Mouse (Mus musculus) spleen, adult 2 months (tissue): ENCODE results near the gene Rab28. TPM values are rescaled to one million over a fixed set of nuclear protein-coding genes. Genes with fewer than 3 reads are reported as not detected.

Experiments used
- DNase-seq, 2 experiments: peaks; one replicate each; pipeline versions ENCODE4 v3.0.0 to v3.0.0-alpha.2; 2012 to 2021; ENCODE audit warnings: low spot score in 2 of 2, low read depth in 1 of 2
- H3K27ac ChIP-seq: fragments of 200-500 bp; 2 replicates; pipeline ENCODE4 v1.5.1; 2012; ENCODE audit warnings: low read length, inconsistent platforms; ENCODE audit not compliant: insufficient read depth
- H3K27me3 ChIP-seq: fragments of 200-500 bp; 2 replicates; pipeline ENCODE4 v1.6.1; 2012; ENCODE audit warnings: mild to moderate bottlenecking, moderate library complexity, low read length, inconsistent platforms; ENCODE audit not compliant: control insufficient read depth, insufficient read depth
- H3K36me3 ChIP-seq: fragments of 200-500 bp; 2 replicates; pipeline ENCODE4 v1.6.1; 2012; ENCODE audit warnings: mild to moderate bottlenecking, low read length, inconsistent platforms; ENCODE audit not compliant: control insufficient read depth, insufficient read depth
- H3K4me1 ChIP-seq: fragments of 200-500 bp; 2 replicates; pipeline ENCODE4 v1.6.1; 2011; ENCODE audit warnings: inconsistent platforms; ENCODE audit not compliant: control insufficient read depth, insufficient read depth, insufficient read length
- H3K4me3 ChIP-seq: fragments of 200-500 bp; 2 replicates; pipeline ENCODE4 v1.5.1; 2011; ENCODE audit warnings: mild to moderate bottlenecking, inconsistent platforms; ENCODE audit not compliant: insufficient read depth, insufficient read length; ENCODE audit errors: extremely low read depth
- CTCF ChIP-seq: fragments of 200-500 bp; IDR thresholded peaks from 2 replicates; pipeline ENCODE4 v1.5.1; 2011; ENCODE audit warnings: mild to moderate bottlenecking, inconsistent platforms; ENCODE audit not compliant: insufficient read depth, insufficient read length, insufficient replicate concordance; ENCODE audit errors: extremely low read depth
- POLR2A ChIP-seq: fragments of 200-500 bp; IDR thresholded peaks from 2 replicates; pipeline ENCODE4 v1.6.1; 2011; ENCODE audit warnings: low read depth, low read length, inconsistent platforms
- WGBS: fragments of 180-500 bp; shearing (Covaris S2); methylation state at CpG from one replicate; pipeline ENCODE4 v1.1.7; 2018; 5-methylcytosine and 5-hydroxymethylcytosine counted together
- polyA plus RNA-seq: library from polyadenylated mRNA; depleted of rRNA; stranded (reverse); fragments of >200 nt; gene quantifications from 2 replicates; pipeline ENCODE4 v1.2.3, GENCODE M21; 2012; rRNA removed

Rab28 gene
- 13.9 and 20.4 TPM in 2 replicates for polyA plus RNA-seq

DNA sequence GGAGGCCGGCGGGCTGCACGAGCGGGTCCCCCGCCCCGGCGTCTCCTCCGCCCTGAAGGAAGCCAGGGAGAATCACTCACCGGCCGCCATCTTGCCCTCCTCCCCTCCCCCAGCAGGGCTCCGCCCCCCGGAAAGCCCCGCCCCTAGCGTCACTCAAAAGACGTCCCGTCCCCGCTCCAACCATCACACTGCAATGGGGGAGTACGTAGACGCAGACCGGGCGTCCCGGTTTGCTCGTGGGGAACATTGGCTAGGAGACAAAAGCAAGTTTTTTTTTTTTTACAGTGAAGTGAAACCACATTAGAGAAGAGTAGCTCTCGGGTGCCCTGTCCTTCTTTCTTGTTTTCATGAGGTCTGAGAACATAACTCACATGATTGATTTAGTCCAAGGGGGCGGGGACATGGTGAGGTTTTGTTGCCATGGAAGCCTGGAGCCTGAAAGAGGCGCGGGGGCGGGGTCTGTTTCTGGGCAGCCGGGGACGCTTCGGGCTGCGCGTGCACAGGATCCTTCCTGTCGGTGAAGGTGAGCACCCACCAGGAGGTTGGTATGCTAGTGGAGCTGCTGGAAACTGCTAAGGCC, at the start of gene Rab28:
Gene Rab28 (minus strand): TSS at position 107 of the 580 bp plus-strand sequence.
- under 1% methylated on average over 34 of the region's 34 CpGs for WGBS
- TF ChIP-seq POLR2A: no peak
- TF ChIP-seq CTCF: no peak

DNA sequence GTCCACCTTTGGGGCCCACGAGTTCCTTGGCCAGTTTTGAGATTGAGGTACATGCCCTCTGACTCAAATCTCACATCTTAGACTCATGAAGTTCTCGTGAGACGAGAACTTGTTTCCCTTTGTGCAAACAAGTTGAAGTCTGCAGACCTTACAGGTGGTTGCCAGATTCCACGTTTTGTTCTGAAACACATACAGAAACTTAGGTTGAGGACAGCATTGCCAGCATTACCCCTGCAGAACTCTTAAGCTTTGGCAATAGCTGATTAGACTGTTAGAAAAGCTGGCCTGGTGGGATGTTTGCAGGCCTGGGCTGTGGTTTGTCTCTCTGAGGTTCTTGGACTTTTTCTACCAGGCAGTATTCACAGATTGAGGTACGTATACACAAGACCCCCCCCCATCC, 49.4 kb upstream of the Rab28 start:
- Histone ChIP-seq H3K4me1 (peaks cover 4% of the 10 kb centered on the region), H3K4me3 (no peak overlapping the region), H3K27ac (no peak overlapping the region), H3K27me3 (peaks cover 15% of the 10 kb centered on the region), H3K36me3 (no peaks in the 10 kb centered on the region)
- WGBS: 17% methylated on average over 5 of the region's 5 CpGs
- no peak for DNase-seq
- TF ChIP-seq CTCF: no peak
- TF ChIP-seq POLR2A: no peak

More for the DNA sequence above, at the start of gene Rab28:
- H3K4me1 ChIP-seq: 0 out of 2 replicates have a peak, but pooled peaks cover 4% of the 10 kb centered on the region
- no peaks in the 10 kb centered on the region; the same call in 1 of the 2 replicates for H3K36me3 ChIP-seq
- peak within 1 kb of the TSS; percentile 89 for H3K27ac ChIP-seq
- DNase-seq: peak; percentile 95 to 96
- H3K27me3 ChIP-seq: no peaks in the 10 kb centered on the region
- peak within 1 kb of the TSS; percentile 99 for H3K4me3 ChIP-seq

- Histone ChIP-seq H3K4me1 (no peaks in the 10 kb centered on the region; the same call in 1 of the 2 replicates), H3K27me3 (peaks cover 14% of the 10 kb centered on the region), H3K36me3 (no peaks in the 10 kb centered on the region), H3K4me3 (no peak overlapping the region), H3K27ac (no peak overlapping the region)
- no peak for DNase-seq
- TF ChIP-seq POLR2A (no peak), CTCF (no peak)
- 9% methylated on average over 4 of the region's 4 CpGs for WGBS
Observed at GRCm38 (mm10) chr5:41756396-41756795, 48.4 kb upstream of the Rab28 start.

DNA sequence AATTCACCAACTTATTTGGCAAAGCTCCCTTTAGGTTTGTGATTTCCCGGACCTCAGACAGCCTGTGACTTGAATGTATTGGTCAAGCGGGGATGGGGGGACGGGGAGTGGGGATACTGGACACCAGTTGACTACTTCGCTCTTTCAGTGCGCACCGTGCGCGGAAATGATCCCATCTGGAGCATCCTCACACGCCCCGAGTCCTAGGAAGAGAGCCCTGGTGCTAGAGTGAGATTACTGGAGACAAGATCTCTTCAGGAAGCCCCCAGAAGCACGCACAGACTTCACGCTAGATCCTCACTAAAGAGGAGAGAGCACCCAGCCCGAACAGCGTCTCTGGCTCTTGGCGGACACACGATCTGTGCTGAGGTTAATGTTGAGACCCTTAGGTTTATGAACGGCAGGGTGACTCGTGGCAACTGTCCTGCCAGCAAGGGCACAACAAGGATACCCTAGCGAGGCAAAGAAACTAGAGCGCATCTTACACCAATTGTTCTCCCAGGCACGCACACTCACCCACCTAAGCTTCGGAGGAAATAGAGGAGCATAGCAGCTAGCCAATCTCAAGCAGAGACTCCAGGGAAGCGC, 47.5 kb upstream of the Rab28 start:
- H3K27ac ChIP-seq: no peak overlapping the region
- 11% methylated on average over 23 of the region's 23 CpGs for WGBS
- peaks cover 8% of the 10 kb centered on the region for H3K27me3 ChIP-seq
- no peaks in the 10 kb centered on the region for H3K36me3 ChIP-seq
- no peak for DNase-seq
- H3K4me3 ChIP-seq: no peak overlapping the region
- TF ChIP-seq CTCF (no peak), POLR2A (no peak)
- no peaks in the 10 kb centered on the region for H3K4me1 ChIP-seq

DNA sequence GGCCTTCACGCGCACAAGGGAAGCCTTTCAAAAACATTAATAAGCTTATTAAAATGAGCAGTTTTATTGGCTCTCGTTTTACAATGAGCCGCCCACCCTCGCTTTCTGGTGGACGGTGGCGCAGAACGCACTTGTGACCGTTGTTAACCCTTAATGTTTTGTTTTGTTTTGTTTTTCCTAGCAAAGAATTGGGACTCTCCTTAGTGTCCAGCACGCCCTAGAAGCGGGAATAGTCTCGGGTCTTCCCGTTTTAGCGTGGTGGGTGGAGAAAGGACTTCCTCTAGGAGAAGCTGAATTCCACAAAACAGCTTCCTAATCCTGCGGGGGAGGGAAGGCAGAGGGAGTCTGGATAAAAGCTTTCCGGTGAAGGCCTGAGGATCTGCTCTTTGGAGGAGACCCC, 46.9 kb upstream of the Rab28 start:
- Histone ChIP-seq H3K4me3 (no peak overlapping the region; the same call in 1 of the 2 replicates), H3K4me1 (no peaks in the 10 kb centered on the region), H3K27me3 (peaks cover 6% of the 10 kb centered on the region; the same call in 1 of the 2 replicates), H3K27ac (no peak overlapping the region), H3K36me3 (no peaks in the 10 kb centered on the region)
- WGBS: 4% methylated on average over 16 of the region's 16 CpGs
- TF ChIP-seq CTCF (no peak), POLR2A (no peak)
- DNase-seq: no peak

GRCm38 (mm10) chr5:41754226-41754775, 46.3 kb upstream of the Rab28 start:
- no peak overlapping the region for H3K27ac ChIP-seq
- no peaks in the 10 kb centered on the region for H3K4me1 ChIP-seq
- no peak overlapping the region for H3K4me3 ChIP-seq
- no peak for DNase-seq
- H3K36me3 ChIP-seq: no peaks in the 10 kb centered on the region
- peaks cover 6% of the 10 kb centered on the region; the same call in 1 of the 2 replicates for H3K27me3 ChIP-seq
- TF ChIP-seq POLR2A: no peak
- no peak for TF ChIP-seq CTCF
- 9% methylated on average over 17 of the region's 17 CpGs for WGBS
